Mouse (Mus musculus): ENCODE data around the gene Vmn2r49. TPM values are rescaled to one million over a fixed set of nuclear protein-coding genes. Genes with fewer than 3 reads are reported as not detected.
"Not testable (repeated sequence)": the region's sequence is repeated elsewhere in the genome, so short reads cannot be mapped to it uniquely, and the experiment has no call there.

The Vmn2r49 gene
- not detected in 2 replicates for total RNA-seq (2012; rRNA removed)
- total RNA-seq (2014; rRNA removed): not detected in 2 replicates
- not detected in 2 replicates for polyA plus RNA-seq (2012; ENCODE audit: insufficient read length, low read depth)

DNA sequence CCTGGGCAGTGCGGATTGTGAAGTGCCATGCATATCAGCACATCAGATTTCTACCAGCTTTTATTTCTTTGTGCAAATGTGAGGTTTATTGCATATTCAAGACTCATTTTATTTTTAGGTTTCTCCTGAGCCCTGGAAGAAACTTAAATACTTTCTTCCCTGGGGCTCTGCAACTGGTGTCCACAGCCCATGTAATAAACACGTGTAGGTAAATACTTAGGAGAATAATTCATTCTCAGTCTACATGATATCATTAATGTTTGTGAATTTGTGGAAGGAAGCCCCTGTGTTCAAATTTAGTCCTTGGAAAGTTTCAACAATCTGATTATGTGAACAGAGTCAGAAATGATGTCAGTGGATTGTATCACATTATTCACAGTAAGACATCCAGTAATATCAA, at the start of gene Vmn2r49:
TSS of gene Vmn2r49 (minus strand) at position 101 of the 400 bp plus-strand sequence.
- dilution Hi-C loops (cut with MboI; ENCODE audit: extremely low pct_ligation_motif_present, extremely low pct_unique_long_range_greater_than_20kb, low sequenced_read_pairs): not testable (repeated sequence)

DNA sequence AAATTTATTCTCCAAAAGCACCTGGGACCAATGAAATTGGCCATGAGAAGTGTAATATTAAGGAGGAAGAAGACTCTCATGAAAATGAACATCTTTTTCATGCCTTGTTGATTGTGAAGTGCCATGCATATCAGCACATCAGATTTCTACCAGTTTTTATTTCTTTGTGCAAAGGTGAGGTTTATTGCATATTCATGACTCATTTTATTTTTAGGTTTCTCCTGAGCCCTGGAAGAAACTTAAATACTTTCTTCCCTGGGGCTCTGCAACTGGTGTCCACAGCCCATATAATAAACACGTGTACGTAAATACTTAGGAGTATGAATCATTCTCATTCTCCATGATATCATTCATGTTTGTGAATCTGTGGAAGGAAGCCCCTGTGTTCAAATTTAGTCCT, 38.6 kb downstream of the Vmn2r49 start, which contains the start of gene Vmn2r48:
TSS of gene Vmn2r48 (minus strand) at position 101 of the 400 bp plus-strand sequence.
- in situ Hi-C loops (cut with MboI; ENCODE audit: low pct_ligation_motif_present, low pct_unique_long_range_greater_than_20kb, low sequenced_read_pairs); dilution Hi-C loops (cut with MboI; ENCODE audit: extremely low pct_ligation_motif_present, extremely low pct_unique_long_range_greater_than_20kb, low sequenced_read_pairs); H3K27me3 ChIP-seq (replicated peaks); H3K4me3 ChIP-seq (replicated peaks in 1 of 3; ENCODE audit: low read depth in 2 of 3, low read length in 2 of 3, poor library complexity in 1 of 3); H3K9ac ChIP-seq (ENCODE audit: insufficient read depth, low read depth); H3K9me3 ChIP-seq (replicated peaks; ENCODE audit: low read length); DNase-seq (ENCODE audit: extremely low read depth); H3K36me3 ChIP-seq (replicated peaks in 1 of 2; ENCODE audit: control insufficient read depth in 1 of 2, insufficient read depth in 1 of 2, low read length in 1 of 2); H3K27ac ChIP-seq (ENCODE audit: insufficient read depth, low read depth); H3K4me1 ChIP-seq (ENCODE audit: control insufficient read depth in 1 of 2, insufficient read depth in 2 of 2); H3K4me2 ChIP-seq (ENCODE audit: insufficient read depth, low read depth, poor library complexity, severe bottlenecking); H3K79me2 ChIP-seq (replicated peaks; ENCODE audit: control insufficient read depth, extremely low read depth, insufficient read depth, poor library complexity, severe bottlenecking): not testable (repeated sequence)

More for the DNA sequence above, at the start of gene Vmn2r49:
- H3K9me3 ChIP-seq (replicated peaks; ENCODE audit: low read length); H3K4me2 ChIP-seq (ENCODE audit: insufficient read depth, low read depth, poor library complexity, severe bottlenecking); H3K36me3 ChIP-seq (replicated peaks in 1 of 2; ENCODE audit: control insufficient read depth in 1 of 2, insufficient read depth in 1 of 2, low read length in 1 of 2); in situ Hi-C loops (cut with MboI; ENCODE audit: low pct_ligation_motif_present, low pct_unique_long_range_greater_than_20kb, low sequenced_read_pairs); H3K4me1 ChIP-seq (ENCODE audit: control insufficient read depth in 1 of 2, insufficient read depth in 2 of 2); H3K4me3 ChIP-seq (replicated peaks in 1 of 3; ENCODE audit: low read depth in 2 of 3, low read length in 2 of 3, poor library complexity in 1 of 3); H3K9ac ChIP-seq (ENCODE audit: insufficient read depth, low read depth); DNase-seq (ENCODE audit: extremely low read depth); H3K27me3 ChIP-seq (replicated peaks); H3K27ac ChIP-seq (ENCODE audit: insufficient read depth, low read depth); H3K79me2 ChIP-seq (replicated peaks; ENCODE audit: control insufficient read depth, extremely low read depth, insufficient read depth, poor library complexity, severe bottlenecking): not testable (repeated sequence)

Other genes starting within 250 kb of the Vmn2r49 start
- not detected in 2 replicates for gene Vmn2r46, start 221.7 kb downstream of the Vmn2r49 start, total RNA-seq (2012; rRNA removed)
- not detected in 2 replicates for gene Vmn2r46, start 221.7 kb downstream of the Vmn2r49 start, total RNA-seq (2014; rRNA removed)
- not detected in 2 replicates for gene Vmn2r46, start 221.7 kb downstream of the Vmn2r49 start, polyA plus RNA-seq (2012; ENCODE audit: insufficient read length, low read depth)
- gene Vmn2r47, start 150.9 kb downstream of the Vmn2r49 start, total RNA-seq (2012; rRNA removed): not detected in 2 replicates
- gene Vmn2r47, start 150.9 kb downstream of the Vmn2r49 start, total RNA-seq (2014; rRNA removed): not detected in 2 replicates
- not detected in 2 replicates for gene Vmn2r47, start 150.9 kb downstream of the Vmn2r49 start, polyA plus RNA-seq (2012; ENCODE audit: insufficient read length, low read depth)
- not detected in 2 replicates for gene Vmn2r48, start 38.7 kb downstream of the Vmn2r49 start, total RNA-seq (2012; rRNA removed)
- not detected in 2 replicates for gene Vmn2r48, start 38.7 kb downstream of the Vmn2r49 start, total RNA-seq (2014; rRNA removed)
- gene Vmn2r48, start 38.7 kb downstream of the Vmn2r49 start, polyA plus RNA-seq (2012; ENCODE audit: insufficient read length, low read depth): not detected in 2 replicates
- gene Vmn2r50, start 61.0 kb upstream of the Vmn2r49 start, total RNA-seq (2012; rRNA removed): not detected in 2 replicates
- gene Vmn2r50, start 61.0 kb upstream of the Vmn2r49 start, total RNA-seq (2014; rRNA removed): not detected in 2 replicates
- gene Vmn2r50, start 61.0 kb upstream of the Vmn2r49 start, polyA plus RNA-seq (2012; ENCODE audit: insufficient read length, low read depth): not detected in 2 replicates
- not detected in 2 replicates for gene Vmn2r51, start 113.5 kb upstream of the Vmn2r49 start, total RNA-seq (2012; rRNA removed)
- not detected in 2 replicates for gene Vmn2r51, start 113.5 kb upstream of the Vmn2r49 start, total RNA-seq (2014; rRNA removed)
- not detected in 2 replicates for gene Vmn2r51, start 113.5 kb upstream of the Vmn2r49 start, polyA plus RNA-seq (2012; ENCODE audit: insufficient read length, low read depth)
- not detected in 2 replicates for gene Vmn2r52, start 184.3 kb upstream of the Vmn2r49 start, total RNA-seq (2012; rRNA removed)
- gene Vmn2r52, start 184.3 kb upstream of the Vmn2r49 start, total RNA-seq (2014; rRNA removed): not detected in 2 replicates
- gene Vmn2r52, start 184.3 kb upstream of the Vmn2r49 start, polyA plus RNA-seq (2012; ENCODE audit: insufficient read length, low read depth): not detected in 2 replicates